Mouse (Mus musculus) fat pad, adult 2 months (tissue): Measurements from ENCODE around the gene Klf3.

Experiments used
- DNase-seq: peaks from one replicate; pipeline ENCODE4 v3.0.0-alpha.2; 2011; ENCODE audit warnings: low read depth, low spot score; ENCODE audit errors: extremely low read depth

Gene Klf3

DNA sequence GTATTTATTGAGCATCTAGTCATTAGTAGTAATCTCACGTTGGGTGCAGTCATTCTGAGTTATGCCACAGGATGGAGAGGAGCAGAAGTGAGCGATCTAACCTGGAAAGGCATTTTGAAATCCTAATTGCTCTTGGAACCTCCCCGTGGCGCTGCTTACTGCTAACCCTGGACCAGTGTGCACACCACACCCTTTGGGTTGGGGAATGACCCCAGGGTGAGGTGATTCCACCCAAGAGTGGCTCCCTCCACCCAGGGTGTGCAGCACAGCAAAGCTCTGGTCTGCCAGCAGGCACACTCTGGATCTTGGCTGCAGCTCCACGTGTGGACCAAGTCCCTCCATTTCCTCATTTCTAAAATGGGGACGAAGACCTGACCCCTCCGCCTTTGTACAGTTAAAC, 6.1 kb downstream of the Klf3 start:
- DNase-seq: no peak

DNA sequence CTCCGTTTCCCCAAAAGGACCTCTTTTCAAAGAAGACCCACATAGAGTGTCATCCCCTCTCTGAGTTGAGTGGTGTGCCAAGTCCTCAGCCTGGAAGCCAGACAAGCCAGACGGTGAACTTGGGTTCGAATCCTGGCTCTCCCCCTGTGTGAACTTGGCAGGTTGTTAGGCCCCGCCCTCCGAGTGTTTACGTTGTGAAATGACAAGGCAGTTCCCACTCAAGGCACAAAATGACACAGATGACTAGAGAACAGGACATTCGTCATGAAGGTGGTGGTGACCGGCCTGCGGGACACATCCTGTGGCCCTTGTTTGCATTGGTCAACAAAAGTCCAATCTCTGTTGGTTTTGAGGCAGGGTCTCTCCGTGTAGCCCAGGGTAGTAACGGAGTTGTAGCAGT, 6.7 kb downstream of the Klf3 start:
- no peak for DNase-seq

DNA sequence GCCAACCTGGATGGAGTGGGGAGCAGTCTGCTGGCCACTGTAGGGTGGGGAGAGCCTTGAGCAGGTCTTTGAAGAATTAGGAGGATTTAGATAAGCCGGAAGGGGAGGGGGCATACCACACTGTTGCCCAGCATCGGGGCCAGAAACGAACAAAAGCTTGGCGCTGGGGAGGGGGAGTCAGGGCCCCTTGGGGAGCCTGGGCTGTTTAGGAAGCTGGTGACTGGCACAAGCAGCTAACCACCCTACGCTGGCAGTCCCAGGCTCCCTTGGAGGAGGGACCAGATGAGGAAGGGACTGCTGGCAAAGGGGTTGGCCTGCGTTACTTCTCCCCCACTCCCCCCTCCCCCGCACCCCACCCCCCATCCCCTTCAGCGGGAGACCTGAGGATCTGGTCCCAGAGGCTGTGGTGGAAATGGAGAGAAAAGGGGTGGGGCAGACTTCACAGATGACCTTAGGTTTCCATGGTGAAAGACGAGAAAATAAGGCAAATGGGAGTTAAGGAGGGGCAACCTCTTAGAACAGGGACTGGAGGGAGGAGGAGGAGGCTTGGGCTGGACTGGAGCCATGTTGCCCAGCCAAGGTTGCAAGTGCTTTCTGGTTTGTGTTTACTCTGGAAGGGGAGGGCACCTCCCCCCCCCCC, 7.8 kb downstream of the Klf3 start:
- DNase-seq: no peak

DNA sequence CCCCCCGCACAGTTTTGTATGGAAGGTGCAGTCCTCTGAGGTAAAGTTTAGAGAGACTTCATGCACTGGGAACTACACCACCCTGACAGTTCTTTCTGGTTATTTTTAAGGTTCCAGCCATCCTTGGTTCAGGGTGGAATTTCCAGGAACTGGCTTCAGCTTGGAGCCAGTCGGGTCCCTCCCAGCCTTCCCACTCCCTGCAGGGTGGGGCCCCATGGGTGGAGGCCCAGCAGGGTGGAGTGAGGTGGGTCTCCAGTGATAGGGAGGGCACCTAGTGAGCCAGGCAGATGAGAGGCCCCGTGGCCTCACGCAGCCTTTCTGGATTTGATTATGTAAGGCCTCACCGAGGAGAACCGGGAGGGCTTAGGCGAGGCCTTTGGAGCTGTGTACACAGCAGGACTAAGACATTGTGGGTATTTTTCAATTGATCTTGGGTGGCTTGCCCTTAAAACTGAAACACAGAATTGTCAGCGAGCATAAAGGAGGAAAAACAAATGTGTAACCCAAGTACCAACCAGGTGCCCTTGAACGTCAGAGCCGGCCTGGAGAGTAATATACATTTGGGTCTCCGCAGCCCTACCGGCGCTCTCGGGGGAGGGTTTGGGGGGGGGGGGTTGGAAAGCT, 8.4 kb downstream of the Klf3 start:
- no peak for DNase-seq

DNA sequence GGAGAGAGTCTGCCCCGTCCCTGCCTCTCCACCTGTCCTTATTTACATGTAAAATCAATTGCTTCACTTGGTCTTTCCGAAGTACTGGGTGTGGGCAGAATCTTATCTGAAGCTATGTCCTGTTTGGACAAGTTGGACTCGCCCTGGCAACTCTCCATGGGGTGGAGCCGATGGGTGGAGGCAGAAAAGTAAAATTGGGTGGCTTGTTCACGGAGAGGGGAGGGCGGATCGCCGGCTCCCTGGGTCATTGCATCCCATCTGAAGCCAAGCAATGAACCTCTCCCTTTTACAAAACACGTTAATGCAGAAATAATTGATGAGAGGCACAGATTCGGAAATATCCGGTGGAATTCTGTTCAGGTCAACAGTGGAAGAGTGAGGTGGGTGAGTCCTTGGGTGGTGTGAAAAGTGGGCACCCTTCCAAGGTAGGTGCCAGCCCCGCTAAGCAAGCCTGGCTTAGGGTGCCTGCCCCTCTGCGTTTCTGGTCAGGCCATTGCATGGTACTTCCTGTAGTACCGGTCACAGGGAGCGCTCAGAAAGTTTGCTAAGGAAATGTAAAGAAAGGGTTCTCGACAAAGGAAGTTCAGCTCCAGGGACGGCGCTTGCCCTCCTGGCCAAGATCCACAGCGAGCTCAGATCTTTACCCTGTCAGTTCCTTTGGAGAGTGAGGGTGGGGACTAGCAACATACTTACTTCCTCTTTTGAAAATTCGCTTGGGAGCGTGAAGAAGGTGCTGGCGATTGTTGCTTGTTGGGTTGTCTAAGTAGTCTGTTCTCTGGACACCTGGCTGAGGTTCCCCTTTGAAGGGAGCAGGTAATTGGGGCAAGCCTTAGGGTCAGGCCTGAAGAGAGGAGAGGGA, 9.2 kb downstream of the Klf3 start:
- peak; percentile 75 for DNase-seq

DNA sequence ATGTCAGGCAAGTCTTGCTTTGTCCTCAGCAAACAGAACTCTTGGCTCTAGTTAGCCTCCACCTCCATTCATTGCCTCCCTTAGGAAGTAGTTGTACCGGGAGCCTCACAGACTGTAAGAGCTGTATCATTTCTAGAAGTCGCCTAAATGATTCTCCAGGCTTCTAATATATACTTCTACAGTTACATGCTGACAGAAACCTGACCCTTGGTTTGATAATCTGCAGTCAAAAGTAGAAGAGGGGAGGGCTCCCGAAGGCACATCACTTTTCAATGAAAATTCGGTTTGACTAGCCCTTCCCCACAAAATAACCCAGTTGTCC, 9.8 kb downstream of the Klf3 start:
- no peak for DNase-seq

DNA sequence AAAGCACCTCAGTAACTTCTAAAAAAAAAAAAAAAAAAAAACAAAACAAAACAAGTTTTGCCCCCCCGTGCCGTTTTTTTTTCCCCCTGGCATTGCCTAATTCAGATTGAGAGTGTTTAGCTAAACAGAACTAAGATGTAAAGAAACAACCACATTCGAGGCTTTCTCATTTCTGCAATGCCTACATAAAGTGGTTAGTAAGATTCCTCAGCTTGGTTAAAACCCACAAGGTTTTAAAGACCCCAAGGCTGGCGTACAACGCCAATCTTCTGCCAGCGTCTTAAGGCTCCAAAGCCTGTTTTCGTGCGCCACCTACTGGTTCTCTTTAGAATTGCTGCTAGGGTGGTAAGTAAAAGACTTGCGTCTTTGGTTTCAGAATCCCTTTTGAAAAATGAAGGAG, 10.2 kb downstream of the Klf3 start:
- DNase-seq: no peak

DNA sequence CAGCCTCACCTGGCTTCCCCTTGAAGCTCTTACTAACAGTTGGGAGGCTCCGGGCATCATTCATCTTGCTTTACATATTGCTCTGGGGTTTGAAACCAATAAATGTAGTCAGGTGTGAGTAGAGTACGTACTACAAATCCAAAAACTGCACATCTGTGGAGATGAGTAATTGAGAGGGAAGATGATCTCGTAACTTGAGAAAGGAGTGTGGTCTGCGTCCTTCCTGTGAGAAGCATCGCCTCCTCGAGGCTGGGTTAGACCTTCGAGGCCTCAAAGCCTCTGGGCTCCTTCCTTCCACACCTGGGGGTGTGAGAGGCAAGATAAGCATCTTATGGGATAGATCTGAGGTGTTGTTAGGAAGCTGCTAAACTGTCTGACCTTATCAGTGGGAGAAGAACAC, 11.2 kb downstream of the Klf3 start:
- DNase-seq: no peak

DNA sequence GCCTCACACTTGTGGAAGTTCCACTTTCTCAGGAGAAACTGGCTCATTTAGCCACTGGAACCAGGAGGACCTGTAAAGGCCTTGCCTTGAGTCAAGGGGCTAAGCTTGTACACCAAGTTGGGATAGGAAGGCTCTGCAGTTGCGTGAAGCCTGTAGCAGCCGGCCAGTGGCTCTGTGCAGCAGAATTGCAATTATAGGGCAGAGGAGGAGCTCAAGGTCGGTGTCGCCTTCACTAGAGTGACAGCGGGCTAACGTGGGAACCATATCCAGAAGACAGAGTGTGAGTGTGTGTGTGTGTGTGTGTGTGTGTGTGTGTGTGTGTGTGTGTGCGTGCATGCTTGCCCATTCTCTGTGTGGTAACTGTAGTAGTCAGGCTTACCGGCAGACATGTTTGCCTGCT, 12.4 kb downstream of the Klf3 start:
- DNase-seq: no peak

DNA sequence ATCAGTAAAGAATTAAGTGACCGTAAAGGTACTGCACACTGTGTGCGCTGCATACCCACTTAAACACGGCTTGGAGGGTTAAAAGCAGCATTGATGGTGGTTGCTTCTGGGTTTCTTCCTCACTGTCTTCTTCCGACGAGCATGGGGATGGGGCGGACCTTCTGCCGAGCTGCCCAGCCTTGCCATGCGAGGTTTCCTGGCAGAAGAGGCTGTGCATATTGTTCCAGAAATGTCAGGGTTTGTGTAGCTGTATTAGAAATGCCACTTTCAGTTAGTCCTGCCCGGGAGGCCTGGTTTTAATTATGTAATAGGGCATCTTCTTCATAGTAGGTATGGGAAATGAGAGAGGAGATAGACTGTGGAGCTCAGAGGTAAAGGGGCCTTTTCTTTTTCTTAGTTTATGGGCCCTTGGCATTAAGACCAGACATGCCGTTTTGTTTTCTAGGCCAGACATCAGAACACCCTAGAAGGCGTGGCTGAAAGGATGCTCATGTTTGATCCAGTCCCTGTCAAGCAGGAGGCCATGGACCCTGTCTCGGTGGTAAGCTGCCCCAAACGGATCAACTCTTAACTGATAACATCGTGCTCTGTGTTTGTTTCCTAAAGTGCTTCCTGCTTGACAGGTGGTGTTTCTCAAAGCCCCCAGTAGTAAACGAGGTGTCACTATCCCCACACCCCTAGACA, 13.2 kb downstream of the Klf3 start:
- DNase-seq: no peak

DNA sequence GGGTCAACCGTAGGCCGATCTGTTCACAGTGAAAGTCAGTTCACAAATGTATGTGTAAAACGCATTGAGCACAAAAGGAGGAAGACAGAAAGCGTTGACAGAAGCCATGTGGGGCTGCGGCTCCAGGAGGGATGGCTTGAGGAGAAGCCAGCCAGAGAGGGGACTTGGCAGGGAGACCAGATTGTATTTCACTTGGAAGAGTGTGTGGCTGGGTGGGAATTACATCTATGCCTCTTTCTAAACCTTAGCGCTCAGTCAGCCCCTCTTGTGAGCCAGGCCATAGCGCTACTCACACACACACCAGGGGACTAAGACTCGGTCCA, 13.7 kb downstream of the Klf3 start:
- no peak for DNase-seq

DNA sequence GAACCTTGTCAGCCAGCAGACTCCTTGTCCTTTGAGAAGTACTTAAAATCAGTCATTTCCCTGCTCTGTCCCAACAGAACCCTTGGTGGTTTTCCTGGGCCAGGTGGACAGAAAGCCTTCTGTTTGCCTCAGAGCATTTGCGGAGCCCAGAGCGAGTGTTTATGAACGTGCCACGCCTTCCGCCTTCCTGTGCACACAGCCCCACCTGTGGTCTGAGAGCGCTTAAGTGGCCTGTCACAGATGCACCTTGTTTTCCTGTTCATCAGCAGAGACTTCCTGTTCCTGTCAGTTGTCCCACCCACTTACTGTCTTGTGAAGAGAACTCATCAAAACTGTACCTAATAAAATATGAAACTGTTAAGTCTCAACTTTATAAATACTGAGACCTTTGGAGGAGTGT, 16.2 kb downstream of the Klf3 start:
- DNase-seq: no peak

DNA sequence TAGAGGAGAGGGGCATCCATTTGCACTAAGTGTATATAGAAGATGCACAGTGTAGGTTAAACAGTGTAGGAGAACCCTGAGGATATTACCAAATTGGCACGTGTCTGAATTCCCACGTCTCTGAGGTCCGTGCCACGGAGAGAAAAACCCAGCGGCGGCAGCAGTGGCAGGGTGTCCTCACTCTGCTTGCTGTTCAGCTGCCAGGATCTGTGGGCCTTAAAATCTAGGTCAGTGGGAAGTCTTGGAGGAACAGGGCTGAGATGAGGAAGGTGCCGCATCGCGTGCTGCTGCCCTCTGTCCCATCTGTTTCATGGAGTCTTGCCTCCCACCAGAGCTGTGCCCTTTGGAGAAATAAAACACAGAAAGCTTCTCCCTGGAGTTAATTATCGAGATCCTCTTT, 16.9 kb downstream of the Klf3 start:
- DNase-seq: no peak

DNA sequence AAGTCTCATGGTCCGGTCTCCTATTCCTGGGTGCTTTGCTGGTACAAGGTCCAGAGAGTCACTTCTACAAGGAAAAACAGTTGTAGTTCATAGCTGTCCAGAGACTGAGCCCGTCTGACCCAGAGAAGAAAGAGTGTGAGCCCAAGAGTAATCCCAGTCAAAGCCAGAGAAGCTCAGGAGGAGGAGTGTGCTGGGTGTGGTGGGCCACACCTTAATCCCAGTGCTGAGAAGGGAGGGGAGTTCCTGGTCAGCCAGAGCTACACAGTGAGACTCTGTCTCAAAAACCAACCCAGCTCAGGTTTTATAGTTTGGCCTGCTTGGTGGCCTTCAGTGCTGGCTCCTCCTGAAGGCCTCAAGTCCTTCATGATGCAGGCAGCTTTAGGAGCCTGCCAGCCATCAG, 18.1 kb downstream of the Klf3 start:
- DNase-seq: no peak

DNA sequence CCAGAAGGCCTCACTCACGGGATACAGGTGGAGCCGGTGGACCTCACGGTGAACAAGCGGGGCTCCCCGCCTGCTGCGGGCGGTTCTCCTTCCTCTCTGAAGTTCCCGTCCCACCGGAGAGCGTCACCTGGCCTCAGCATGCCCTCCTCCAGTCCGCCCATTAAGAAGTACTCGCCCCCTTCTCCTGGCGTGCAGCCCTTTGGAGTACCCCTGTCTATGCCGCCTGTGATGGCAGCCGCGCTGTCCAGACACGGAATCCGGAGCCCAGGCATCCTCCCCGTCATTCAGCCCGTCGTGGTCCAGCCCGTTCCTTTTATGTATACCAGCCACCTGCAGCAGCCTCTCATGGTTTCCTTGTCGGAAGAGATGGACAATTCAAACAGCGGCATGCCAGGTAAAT, 18.8 kb downstream of the Klf3 start:
- DNase-seq: no peak

DNA sequence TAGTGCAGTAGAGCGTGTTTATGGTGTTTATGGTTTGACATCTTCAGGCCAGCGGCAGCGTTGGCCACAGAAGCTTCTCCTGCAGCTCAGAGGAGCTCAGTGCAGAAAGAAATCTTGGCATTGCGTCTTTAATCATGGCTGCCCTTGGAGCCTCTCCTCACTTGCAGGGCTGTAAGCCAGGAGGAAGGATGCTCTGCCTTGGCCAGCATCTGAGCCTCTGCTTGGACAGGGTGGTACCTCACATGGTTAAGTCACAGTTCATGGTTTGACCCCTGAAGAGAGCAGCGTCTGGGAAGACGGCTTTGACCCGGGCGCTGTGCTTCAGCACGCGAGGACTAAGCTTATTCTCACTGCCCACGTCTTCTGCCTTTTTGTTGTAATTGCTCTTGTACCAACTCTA, 20.2 kb downstream of the Klf3 start:
- no peak for DNase-seq

DNA sequence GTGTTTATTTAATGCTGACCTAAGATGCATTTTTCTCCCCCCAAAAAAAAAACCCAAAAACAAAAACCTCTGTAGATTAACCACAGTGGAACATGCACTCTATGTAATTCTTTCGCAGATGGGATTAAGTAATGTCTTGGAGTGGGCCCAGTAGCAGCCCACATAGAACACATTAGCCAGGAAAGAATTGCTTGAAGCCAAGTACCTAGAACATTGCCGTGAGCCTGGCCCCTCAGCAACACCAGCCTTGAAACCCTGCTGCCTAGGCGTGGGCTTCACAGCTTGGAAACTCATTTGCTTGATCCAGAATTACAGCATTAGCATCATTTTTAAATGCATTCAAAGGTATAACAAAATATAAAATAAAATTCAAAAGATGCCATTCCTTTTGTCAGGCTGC, 21.6 kb downstream of the Klf3 start:
- DNase-seq: no peak

DNA sequence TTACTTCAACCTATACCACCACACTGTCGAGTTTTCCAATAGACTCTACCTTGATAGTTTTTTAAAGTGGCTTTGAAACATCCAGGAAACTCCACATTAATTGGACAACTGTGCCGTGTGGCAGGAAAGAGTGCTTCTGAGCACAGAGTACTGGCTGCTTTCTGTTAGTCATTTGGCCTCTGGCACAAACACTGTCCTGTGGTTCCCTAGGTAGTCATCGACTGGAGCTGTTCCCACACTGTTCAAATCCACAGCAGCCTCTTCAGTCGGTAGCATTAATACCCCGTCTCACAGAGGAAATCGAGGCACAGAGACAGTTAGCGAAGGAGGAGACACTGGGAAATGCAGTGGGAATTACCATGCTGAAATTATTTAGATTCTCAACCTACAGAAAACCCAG, 22.3 kb downstream of the Klf3 start:
- DNase-seq: no peak

DNA sequence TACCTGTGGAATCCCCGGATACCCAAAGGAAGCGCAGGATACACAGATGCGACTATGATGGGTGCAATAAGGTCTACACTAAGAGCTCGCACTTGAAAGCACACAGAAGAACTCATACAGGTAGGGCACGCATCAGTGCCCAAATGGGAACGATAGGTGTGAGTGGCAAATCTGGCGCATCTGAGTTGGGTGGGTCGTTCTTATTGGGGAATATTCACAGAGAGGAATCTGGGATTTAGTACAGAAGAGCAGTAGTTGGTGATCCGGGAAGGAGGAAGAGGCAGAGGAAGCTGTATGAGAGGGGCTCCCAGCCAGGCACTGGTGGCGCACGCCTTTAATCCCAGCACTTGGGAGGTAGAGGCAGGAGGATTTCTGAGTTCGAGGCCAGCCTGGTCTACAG, 24.0 kb downstream of the Klf3 start:
- DNase-seq: no peak

DNA sequence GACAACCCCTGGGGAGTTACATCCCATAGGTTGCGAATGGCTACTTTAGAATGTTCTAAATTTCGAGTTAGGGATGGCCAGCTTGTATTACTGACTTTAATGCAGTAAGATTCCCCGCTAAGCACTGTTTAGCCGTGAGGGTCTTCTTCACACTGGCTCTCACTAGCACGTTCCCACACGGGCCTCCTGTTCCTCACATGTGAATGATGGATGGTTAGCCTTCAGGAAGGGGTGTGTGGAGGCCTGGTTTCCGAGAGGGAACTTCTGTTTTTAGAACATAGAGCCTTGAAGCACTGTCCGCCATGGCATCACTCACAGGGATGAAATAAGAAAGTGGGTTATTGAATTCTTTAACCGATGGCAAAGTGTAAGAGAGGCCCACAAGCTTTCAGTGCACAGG, 25.1 kb downstream of the Klf3 start:
- DNase-seq: no peak

DNA sequence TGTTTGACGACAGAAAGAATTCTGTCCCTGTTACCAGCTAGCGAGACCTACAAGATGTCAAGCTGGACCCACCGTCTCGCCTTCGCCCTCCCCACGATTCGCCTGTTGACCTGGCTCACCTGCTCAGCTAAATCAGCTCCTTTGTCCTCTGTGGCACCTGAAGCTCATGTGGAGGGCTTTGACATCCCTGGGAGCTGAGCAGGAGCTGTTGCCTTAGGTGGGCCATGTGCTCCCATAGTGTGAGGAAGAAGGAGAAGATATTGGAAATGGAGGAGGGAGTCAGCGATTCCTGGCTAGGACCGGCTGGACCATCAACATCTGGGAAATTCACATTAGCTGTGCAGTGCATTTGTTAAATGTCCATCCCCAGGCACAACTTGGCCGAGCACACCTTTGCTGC, 26.4 kb downstream of the Klf3 start:
- no peak for DNase-seq

DNA sequence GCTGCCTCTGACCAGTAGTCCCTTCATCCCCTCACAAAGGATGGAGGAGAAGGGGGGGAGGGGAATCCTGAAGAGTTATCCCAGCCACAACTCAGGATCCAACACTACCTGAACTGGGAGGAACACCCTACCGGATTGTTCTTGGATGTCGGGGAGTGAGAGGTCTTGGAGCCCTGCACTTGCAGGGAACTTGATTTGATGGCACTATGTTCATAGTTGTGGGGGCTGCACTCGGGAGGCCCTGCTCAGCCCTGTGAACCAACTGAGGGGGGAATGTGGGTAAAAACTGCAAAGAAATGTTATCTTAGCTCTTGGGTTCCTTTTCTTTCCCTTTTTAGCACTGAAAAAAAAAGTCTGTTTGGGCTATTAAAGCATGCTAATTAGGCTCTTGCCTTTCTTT, 27.6 kb downstream of the Klf3 start:
- no peak for DNase-seq
